Mouse (Mus musculus) WW6 (cell line): ENCODE measurements at regions not wholly inside any gene's neighbourhood (a gene's known extent, or its start where the extent isn't known, plus 50 kb on each side); places are given as distances from the start of the nearest gene placed in this dataset.

Experiments used
- DNase-seq: peaks from one replicate; pipeline ENCODE4 v3.0.0-alpha.2; 2013; ENCODE audit warnings: low read depth, low spot score

DNA sequence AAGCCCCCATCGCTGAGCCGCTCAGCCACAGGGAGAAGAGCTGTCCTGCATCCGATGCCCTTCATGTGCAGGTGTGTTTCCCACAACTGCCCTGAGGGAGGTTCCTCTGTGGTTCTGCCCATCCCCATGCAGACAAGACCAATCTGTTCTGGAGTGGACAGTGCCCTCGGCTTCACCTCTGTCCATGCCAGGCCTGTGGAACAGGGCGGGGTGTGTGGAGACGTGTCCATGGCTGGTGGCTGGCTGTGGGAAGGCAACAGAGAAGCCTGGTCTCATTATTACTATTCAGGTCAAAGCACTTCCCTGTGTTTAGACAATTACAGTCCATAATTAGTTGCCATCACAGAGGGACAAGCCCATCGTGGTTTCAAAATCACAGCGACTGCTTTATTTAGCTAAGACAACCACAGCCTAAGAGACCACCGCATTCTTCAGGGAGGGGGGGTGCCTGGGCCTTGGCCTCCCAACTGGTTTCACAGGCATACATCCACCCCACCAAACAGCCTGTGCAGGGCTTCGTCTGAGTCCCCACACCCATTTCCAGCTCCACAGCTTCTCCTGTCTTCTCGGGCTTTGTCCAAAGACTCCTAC is 97.7 kb downstream of the Rplp1 start:
- DNase-seq = no peak

DNA sequence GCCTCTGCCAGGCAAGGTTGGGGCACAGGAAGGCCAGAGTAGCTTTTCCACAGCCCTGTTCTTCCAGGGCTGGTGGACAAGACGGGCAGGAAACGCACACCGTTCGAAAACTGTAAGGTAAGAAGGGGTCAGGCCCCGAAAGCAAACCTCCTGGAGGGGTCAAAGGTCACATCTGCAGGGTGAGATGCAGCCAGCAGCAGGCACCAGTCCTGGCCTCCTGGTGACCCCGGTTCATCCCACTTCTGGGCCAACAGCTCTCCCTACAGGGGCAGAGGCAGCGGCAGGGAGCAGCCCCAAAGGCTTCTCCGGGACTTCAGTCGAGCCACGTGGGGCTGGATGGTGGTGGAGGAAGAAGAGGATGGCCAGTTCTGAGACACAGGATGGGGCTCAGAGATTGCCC is 98.3 kb downstream of the Rplp1 start:
- no peak for DNase-seq

DNA sequence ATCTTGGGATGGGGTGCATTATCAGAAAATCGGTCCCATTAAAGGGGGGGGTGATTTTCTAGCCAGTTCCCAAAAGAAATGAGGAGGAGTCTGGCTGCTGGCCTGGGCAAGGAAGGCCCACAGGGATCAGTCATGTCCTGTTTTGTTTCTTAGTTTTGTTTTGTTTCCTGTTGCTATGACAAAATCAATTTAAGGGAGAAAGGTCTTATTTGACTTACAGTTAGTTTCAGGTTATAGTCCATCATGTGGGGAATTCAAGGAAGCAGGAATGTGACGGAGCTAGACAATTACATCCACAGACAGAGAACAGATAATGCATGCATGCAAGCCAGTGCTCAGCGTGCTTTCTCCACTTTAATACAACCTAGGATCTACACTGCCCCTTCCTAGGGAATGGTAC is 101.1 kb downstream of the Rplp1 start:
- DNase-seq = no peak

DNA sequence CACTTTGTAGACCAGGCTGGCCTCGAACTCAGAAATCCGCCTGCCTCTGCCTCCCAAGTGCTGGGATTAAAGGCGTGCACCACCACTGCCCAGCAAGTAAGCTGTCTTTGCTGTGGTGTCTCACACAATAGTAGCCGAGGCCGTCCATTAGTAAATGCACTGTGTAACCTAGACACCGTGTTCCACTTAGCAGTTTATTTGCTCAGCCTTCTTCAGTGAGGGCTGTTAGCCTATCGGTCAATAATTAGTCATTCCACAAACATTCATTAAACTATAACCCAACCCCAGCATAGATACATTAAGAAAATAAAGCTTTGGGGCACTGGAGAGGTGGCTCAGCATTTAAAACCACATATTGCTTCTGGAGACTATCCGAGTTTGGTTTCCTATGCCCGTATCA is 102.0 kb downstream of the Rplp1 start:
- no peak for DNase-seq

DNA sequence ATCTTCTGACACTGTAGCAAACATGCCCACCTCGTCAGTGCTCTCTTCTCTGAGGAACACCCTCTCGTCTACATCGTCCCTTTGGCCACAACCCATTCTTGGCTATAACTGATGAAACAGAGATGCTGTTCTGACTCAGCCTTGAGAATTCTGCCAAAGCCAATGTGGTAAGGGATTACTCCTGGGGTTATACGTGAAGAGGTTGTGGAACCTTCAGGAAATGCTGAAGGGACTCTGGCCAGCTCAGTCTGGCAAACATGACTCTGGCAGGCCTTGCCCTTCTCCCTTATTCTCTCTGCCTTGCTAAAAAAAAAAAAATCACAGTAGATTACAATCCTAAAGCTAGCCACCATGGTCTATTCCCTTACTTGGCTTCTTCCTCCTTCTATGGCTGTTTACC is 103.9 kb downstream of the Rplp1 start:
- no peak for DNase-seq

DNA sequence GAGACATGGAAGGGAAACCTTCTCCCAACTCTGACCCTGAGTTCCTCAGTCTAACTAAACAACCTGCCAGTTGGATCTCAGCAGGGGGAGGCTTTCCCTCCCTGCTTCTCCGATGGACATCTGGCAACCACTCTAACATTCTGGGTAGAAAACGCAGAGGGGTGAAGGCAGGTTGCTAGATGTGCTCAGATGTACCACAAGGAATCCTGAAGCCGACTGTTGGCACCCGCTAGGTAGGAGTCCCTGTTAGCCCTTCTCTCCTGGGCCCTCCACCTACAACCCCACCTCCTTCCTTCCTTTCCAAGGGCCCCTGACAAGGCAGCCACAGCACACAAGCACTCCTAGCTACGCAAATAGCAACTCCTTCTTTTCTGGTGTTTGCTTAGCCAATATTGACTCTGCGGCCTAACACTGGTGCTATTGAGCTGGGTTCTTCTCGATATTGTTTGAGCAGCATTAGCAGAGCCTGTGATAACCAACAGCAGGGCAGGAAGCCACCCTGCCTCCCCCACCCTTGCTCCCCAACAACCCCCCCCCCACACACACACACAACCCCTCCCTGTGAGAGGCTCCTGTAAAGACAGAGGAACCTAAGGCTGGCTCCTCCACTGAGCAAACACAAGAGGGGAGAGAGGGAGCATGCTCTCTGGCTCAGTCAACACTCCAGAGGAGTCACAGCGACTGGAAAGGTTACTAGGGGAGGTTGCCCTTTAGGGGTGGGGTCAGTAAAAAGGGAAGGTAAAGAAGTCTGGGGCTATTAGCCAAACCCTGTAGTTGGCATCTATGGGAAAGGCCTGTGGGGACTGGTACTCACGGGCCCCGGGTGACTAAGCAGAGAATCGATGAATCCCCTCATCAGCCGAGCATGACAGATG is 105.8 kb downstream of the Rplp1 start:
- no peak for DNase-seq

DNA sequence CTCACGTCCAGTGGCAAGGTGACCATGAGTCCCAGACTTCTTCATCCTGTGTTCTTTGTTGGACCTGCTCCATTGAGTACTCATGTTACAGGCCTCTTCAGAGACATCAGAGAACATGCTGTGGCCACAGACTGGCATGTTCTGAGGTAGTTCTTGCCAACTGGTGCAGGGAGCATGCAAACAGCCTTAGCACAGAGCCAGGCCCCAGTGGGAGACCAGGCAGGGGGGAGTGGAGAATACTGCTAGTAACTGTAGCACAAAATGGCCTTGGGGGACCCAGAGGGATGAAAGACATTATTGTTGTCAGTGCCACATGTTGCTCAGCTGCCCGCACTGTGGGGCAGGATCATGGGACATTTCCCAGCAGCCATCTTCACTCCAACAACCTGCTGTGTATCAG is 108.4 kb downstream of the Rplp1 start:
- no peak for DNase-seq

DNA sequence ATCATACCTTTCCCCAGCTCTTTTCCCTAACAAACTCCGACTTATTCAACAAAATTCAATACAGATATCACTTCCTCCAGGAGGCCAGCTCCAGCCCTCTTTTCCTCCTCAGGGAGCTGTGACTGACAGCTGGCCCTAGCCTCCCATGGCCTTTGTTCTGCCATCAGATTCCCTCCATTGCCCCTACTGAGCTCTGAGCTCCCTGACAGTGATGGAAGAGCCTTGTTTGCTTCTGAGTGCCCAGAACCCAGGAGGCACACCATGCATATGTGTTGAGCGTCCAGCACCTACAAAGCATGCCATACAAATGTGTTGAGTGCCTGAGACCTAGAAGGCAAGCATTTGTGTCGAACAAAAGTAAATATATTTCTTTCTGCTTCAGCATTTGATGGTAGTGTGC is 110.8 kb downstream of the Rplp1 start:
- DNase-seq = no peak

DNA sequence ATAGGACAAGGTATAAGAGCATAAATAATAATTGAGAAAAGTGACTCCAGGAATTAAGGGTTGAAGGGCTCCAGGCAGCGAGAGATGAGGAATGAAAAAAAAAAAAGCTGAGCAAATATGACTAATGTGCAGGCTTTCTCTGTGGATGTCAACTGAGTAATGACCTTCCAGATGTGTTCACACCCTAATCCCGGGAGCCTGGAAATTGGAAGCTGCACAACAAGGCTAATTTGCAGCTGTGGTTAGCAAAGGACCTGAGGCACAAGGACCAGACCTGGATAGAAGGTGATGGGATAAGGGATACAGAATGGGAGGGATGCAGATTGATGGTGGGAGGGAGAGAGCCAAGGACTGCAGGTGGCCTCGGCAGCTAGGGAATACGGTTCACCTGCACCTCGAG is 111.6 kb downstream of the Rplp1 start:
- DNase-seq = no peak

DNA sequence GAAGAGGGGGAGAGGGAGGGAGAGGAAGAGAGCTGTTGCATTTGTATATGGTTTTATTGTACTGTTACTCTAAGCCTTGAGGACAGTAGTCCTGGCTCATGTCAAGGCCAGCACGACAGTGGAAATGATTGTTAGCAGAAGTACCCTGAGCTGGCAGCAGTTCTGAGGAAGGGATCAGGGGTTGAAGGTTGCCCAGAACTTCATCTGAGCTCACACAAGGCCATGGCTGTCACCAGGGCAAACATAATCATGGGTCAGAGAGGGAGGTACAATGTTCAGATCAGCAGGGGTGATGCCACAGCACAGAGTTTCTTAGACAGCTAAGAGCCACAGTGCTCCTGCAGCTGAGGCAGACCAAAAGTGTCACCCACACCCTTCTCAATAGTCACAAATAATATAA is 114.8 kb downstream of the Rplp1 start:
- no peak for DNase-seq

DNA sequence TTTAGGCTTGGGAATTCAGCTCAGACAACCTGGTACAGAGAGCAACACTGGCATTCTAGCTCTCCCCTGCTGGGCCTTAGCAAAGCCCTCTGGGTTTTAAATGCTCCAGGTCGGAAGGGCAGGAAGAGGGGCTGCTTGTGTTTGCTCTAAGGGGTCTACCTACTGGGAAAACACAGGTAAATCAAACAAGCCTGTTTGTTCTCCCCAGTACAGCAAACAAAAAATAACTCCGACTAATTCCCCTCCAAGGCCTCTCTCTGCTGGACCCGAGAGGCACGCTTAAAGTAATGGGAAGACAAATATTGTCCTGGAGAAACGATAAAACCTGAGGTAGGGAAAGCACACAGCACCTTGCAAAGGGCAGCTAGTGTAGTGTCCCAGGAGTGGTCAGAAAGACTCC is 118.4 kb downstream of the Rplp1 start:
- no peak for DNase-seq

DNA sequence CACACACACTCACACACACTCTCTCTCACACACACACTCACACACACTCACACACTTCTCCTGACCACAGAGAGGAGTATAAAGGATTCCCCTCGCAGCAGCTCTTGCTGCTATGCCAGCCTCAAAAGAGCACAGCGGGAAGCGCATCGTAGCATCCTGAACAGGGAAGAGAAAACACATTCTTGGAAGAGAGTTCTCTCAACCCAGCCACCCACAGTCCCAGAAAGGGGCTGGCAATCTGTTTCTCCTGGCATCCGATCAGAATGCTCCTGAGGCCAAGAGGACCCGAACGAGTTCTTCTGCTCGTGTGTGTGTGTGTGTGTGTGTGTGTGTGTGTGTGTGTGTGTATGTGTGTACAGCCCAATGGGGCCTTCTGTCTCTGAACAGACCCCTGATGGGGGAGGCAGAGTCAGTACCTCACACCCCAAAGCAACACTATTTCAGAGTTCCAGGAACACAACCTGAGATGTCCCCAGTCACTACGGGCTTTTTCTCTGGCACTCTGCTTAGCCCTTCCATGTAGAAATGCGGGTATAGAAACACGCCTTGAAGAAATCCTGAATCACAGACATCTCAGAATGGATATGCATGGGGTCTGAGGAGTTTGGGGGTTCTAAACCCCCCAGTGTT is 122.8 kb downstream of the Rplp1 start:
- DNase-seq = no peak

DNA sequence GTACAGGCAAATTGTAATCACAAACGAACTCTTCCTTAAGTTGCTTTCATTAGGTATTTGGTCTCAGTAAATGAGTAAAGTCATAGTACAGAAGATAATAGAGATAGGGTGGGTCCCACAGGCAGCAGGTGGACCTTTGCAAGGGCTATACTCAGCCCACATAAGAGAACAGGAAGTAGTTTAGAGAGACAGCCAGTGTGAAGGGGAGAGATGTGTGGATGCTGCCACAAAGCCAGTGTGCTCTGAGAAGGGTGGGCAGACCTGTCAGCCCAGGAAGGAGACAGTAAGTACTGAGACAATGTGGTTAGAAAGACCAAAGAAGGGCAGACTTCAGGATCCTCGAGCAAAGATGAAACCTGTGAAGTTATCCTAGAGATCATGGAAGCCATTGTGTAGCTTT is 123.5 kb downstream of the Rplp1 start:
- DNase-seq = no peak

DNA sequence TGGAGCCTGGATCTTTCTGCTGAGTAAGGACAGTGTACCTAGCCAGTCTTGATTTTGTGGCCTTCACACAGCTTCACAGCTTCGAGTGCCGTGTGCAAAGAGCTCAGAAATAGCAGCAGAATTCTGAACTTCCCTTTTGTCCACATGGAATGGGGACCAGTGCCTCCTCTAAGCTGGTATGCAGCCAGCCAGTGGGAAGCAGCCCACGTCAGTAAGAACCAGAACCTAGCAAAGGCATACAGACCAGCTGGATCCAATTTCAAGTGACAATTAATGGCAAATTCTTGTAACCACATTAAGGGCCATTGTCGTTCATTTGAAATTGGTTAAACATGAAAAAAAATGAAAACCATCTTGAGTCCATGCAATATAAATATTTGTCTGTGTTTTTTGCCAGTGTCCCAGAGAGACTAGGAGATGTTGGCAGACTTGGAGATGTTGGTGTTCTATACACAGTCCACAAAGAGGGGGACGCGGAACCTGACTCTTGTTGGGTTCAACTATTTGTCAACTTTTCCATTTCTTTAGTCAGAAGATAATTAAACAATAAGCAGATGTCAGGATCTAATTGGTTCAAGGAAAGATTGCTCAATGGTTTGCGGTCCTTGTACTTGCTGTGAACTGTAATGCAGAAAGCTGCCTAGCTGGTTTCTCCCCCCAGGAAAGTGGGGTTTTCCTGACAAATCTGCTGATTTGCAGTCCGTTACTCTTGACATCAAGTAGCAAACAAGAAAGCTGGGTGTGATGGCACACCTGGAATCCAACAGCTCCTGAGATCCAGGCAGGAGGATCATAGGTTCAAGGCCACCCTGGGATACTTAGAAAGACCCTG is 125.1 kb downstream of the Rplp1 start:
- no peak for DNase-seq

DNA sequence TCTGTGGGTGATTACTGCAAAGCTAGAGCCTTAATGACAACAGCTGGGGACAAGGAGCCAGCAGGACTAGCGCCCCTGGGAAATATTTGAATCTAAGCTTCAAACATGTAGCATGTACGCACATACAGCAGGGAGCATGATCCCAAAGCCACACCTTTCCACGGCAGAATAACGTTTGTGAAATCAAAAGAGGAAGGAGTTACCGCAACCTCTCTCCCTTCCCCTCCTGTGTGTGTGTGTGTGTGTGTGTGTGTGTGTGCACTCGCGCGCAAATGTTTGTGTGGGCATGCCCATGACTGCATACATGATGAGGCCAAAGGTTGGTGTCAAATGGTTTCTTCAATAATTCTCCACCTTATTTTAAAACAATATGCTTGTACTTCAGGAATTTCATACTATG is 132.9 kb downstream of the Rplp1 start:
- no peak for DNase-seq

DNA sequence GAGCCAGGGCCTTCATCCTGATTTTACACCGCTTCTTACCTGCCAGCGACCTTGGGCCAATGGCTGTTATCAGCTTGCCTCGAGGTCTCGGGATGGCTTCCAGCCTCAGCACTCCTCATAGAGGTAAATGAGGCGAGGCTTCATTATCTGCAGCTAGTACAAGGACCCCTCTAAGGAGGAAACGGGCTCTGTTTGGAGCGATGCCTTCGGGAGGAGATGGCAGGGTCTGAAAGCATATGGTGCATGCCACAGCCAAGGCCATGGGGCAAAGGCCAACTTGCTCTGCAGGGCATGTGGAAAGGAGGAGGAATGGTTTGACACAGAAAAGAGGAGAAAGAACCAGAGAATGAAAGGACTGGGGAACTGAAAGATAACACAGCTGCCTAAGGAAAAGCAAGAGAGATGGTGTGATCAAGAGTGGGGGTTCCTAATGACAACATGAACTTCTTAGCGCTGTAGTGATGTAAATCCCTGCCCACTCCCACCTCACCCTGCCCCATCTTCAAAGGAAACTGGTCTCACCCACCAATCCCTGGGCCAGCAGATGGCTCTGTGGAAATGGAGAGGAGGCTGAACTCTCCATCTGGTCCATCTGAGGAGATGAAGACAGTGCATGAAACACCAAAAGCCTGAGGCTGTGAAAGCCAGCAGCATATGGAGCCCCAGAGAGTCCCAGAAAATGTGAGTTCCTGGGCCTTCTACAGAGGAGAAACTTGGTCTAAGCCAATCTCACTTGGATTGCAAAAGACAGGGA is 134.0 kb downstream of the Rplp1 start:
- no peak for DNase-seq

DNA sequence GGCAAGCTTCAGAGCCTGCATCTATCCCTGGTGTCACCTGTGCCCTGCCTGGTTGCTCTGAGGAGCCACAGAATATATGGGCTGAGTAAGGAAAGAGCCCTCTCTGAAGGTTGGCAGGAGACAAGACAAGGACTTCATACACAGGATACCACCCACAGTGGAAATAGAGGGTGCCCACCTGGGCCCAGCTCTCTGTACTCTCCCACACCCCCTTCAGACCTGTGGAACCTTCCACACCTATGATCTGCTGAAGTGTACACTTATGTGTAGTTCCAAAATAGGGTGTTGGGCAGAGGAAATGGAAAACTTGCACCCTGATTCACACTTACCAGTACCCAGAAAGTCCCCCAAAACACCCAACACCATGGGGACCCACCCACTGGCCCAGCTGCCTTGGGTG is 135.2 kb downstream of the Rplp1 start:
- no peak for DNase-seq

DNA sequence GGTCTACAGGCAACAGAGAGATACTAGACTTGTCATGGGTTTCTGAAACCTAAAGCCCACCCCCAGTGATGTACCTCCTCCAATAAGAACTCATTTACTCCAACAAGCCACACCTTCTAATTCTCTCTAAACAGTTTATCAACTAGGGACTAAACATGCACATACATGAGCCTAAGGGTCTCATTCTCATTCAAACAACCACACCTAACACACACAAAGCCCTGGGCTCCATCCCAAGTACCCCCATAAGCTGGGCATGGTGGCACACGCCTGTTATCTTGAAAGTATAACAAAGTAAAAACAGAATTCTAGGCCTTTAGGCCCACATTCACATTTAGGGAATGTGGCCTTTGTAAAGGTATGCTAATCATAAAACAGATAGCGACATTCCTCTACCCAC is 137.9 kb downstream of the Rplp1 start:
- DNase-seq = no peak

DNA sequence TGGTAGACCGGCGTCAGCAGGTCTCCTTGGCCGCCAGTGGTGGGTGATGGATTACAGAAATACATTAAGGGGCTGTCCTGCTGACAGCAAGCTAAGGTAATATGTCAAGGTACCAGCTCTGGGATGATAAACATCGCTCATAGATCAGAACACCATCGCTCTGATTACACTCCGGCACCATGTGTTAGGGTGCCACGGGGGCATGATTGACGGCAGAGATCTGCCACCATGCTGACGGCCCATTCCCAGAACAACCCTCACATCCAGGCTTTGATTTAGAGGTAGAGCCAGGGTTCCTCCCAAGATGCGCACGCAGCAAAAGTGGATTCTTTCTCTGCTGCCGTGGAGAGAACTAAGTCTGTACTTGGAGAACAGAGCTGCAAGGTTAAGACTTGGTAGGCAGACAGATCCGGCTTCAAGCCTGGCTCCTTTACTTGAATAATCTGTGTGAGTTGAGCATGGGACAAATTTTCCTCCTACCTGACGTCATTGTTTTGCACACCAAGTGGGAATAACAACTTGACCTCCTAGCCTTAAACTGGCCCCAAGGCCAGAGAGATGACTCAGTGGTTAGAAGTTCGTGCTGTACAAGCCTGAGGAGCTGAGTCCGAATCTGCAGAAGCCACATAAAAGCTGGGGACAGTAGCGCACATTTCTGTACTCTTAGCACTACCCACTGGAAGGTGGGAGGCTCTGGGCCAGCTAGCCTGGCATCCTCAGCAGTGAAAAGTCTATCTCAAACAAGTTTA is 144.0 kb downstream of the Rplp1 start:
- no peak for DNase-seq

DNA sequence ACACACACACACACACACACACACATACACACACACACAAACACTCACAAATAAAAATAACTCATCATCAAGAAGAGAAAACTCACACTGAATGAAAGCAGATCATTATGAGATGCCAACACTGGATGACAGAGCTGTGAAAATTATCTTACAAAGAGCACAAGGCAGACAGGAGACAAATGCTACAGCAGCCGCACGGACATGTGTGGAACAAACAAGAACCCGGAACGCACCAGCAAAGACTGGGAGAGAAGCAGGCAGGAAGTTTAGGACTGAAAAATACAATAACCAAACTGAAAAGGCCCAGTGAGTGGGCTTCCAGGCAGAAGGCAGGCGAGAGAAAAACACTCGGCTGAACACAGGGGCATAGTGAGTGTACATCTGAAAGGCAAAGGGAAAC is 148.2 kb downstream of the Rplp1 start:
- DNase-seq = no peak

DNA sequence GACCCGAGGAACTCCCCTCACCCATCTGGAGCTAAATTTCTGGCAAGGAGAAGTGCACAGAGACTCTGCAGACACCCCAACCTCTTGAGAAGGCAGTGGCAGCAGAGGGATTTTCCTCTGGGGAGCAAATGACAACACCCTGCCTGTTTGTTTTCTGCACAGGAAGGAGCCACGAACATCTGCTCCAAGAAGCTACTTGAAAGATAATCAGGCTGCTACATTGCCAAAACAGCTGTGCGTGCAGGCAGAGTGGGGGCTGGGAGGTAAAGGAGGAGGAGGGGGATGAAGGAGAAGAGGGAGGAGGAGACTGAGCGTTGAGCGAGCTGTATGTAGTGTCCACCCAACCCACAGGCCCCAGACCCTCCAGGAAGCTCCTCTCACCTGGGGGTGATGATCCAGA is 149.0 kb downstream of the Rplp1 start:
- DNase-seq = no peak
